Mouse (Mus musculus) CH12.LX (cell line): ENCODE measurements around the gene Nek2.

Experiments
- EP300 ChIP-seq: IDR thresholded peaks from 2 replicates; pipeline ENCODE4 v1.6.1; 2011; ENCODE audit warnings: low read length, improper control_type of control experiment
- MAX ChIP-seq: IDR thresholded peaks from 2 replicates; pipeline ENCODE4 v1.6.1; 2011; ENCODE audit warnings: low read length, improper control_type of control experiment
- NRF1 ChIP-seq: IDR thresholded peaks from 2 replicates; pipeline ENCODE4 v1.6.1; 2014; ENCODE audit warnings: low read depth, mild to moderate bottlenecking, inconsistent platforms, low read length, improper control_type of control experiment, moderate library complexity
- POLR2A ChIP-seq: IDR thresholded peaks from 2 replicates; pipeline ENCODE4 v1.6.1; 2011; ENCODE audit warnings: low read depth, mild to moderate bottlenecking, improper control_type of control experiment, low read length
- SIN3A ChIP-seq: IDR thresholded peaks from 2 replicates; pipeline ENCODE4 v1.6.1; 2012; ENCODE audit warnings: low read length, improper control_type of control experiment, inconsistent platforms
- TBP ChIP-seq: conservative IDR thresholded peaks from 2 replicates; pipeline ENCODE4 v1.6.1; 2011; ENCODE audit warnings: low read depth, low read length, improper control_type of control experiment
- ZC3H11A ChIP-seq: IDR thresholded peaks from 2 replicates; pipeline ENCODE4 v1.6.1; 2012; ENCODE audit warnings: low read depth, mild to moderate bottlenecking, inconsistent platforms, low read length, improper control_type of control experiment

- TF ChIP-seq EP300: no peak
- TF ChIP-seq SIN3A: no peak
- TF ChIP-seq ZC3H11A: no peak
- TF ChIP-seq NRF1: no peak
- no peak for TF ChIP-seq TBP
- no peak for TF ChIP-seq POLR2A
- no peak for TF ChIP-seq MAX
Observed at GRCm38 (mm10) chr1:191775116-191775515, 46.1 kb upstream of the Nek2 start.
